Mouse (Mus musculus): ENCODE results near the gene Phf11b. TPM values are rescaled to one million over a fixed set of nuclear protein-coding genes. Genes with fewer than 3 reads are reported as not detected.

Gene Phf11b
- 1.4 and 1.8 TPM in 2 replicates for polyA plus RNA-seq (2015; fragmentation: Nextera tagmentation; extraction: Ambion mirVana)

GRCm38 (mm10) chr14:59341189-59341588 is at the start of gene Phf11b:
TSS of gene Phf11b (minus strand) at chr14:59341351.

GRCm38 (mm10) chr14:59365244-59365644 is 24.1 kb upstream of the Phf11b start, which contains the start of gene Phf11d:
TSS of gene Phf11d (minus strand) at chr14:59365470.

GRCm38 (mm10) chr14:59297391-59297790 is 43.8 kb downstream of the Phf11b start, which contains the start of gene Phf11a:
TSS of gene Phf11a (minus strand) at chr14:59297522.

Other genes starting within 250 kb of the Phf11b start
- not detected in 2 replicates for gene 1700129C05Rik, start 198.5 kb downstream of the Phf11b start, polyA plus RNA-seq (2015; fragmentation: Nextera tagmentation; extraction: Ambion mirVana)
- gene Gm5142, start 162.6 kb downstream of the Phf11b start, polyA plus RNA-seq (2015; fragmentation: Nextera tagmentation; extraction: Ambion mirVana): not detected in 2 replicates
- 19.4 and 20.4 TPM in 2 replicates for gene Rcbtb1, start 140.1 kb downstream of the Phf11b start, polyA plus RNA-seq (2015; fragmentation: Nextera tagmentation; extraction: Ambion mirVana)
- not detected in 2 replicates for gene Gm6904, start 81.1 kb downstream of the Phf11b start, polyA plus RNA-seq (2015; fragmentation: Nextera tagmentation; extraction: Ambion mirVana)
- gene Phf11a, start 43.8 kb downstream of the Phf11b start, polyA plus RNA-seq (2015; fragmentation: Nextera tagmentation; extraction: Ambion mirVana): 0.19 TPM in 1 of 2 replicates, not detected in the other
- gene Phf11d, start 24.1 kb upstream of the Phf11b start, polyA plus RNA-seq (2015; fragmentation: Nextera tagmentation; extraction: Ambion mirVana): 5.2 and 6.0 TPM in 2 replicates
- 0.04 and 0.18 TPM in 2 replicates for gene Phf11c, start 54.0 kb upstream of the Phf11b start, polyA plus RNA-seq (2015; fragmentation: Nextera tagmentation; extraction: Ambion mirVana)
- 3.4 and 3.7 TPM in 2 replicates for gene Setdb2, start 99.5 kb upstream of the Phf11b start, polyA plus RNA-seq (2015; fragmentation: Nextera tagmentation; extraction: Ambion mirVana)
- 13.3 and 17.8 TPM in 2 replicates for gene Cab39l, start 99.6 kb upstream of the Phf11b start, polyA plus RNA-seq (2015; fragmentation: Nextera tagmentation; extraction: Ambion mirVana)